Mouse (Mus musculus) cerebellum, adult 18-20 months (tissue): ENCODE measurements around the gene Arfgap2.

Experiments used
- DNase-seq, 2 experiments: peaks; one replicate each; pipeline ENCODE4 v3.0.0; 2021

Arfgap2 gene

DNA sequence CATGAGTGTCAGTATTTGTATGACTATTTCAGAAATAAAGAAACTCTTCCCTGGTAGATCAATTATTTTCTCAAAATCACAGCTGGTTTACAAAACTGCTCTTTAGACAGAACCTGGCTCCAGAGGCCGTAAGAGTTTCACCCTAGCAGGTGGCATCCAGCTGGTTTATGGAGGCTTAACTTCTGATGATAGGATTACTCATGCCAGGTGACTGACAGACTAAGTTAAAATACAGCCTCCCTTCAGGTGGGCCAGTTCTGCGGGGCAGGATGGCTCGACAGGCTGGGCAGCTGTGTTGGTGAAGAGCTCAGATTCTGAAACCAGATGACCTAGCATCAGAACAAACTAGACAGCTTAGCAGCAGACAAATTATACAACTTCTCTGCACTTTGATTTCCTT, 44.8 kb downstream of the Arfgap2 start:
- no peak for DNase-seq

- DNase-seq = no peak
Measured at GRCm38 (mm10) chr2:91312578-91313311, 48.0 kb downstream of the Arfgap2 start.

GRCm38 (mm10) chr2:91314184-91314583, 49.4 kb downstream of the Arfgap2 start:
- DNase-seq = no peak

- no peak for DNase-seq
Measured at GRCm38 (mm10) chr2:91320559-91321529, 56.1 kb downstream of the Arfgap2 start.

- DNase-seq = no peak
Measured at GRCm38 (mm10) chr2:91321923-91322322, 57.1 kb downstream of the Arfgap2 start.

- DNase-seq = no peak
Measured at GRCm38 (mm10) chr2:91322490-91322889, 57.7 kb downstream of the Arfgap2 start.

DNA sequence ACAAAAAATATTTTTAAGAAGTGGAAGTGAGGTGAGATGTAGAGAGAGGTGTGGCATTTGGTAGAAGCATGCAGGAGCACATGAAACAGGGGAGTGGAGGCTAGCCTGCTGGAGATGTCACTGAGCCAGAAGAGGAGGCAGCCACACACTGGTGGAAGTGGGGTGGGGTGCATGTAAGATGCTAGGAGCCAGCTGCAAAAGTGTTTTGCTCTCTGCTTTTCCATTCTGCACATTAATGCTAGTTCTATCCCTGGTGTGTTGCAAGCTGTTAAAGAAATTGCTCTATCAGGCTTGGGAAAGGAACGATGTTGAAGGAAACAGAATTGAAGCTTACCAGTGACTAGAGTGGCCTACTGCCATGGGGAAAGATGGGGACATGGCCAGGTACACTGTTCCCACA, 59.6 kb downstream of the Arfgap2 start:
- DNase-seq = no peak

- DNase-seq = no peak
Measured at GRCm38 (mm10) chr2:91324761-91325421, 60.1 kb downstream of the Arfgap2 start.
